Mouse (Mus musculus): ENCODE measurements at regions not wholly inside any gene's neighbourhood (a gene's known extent, or its start where the extent isn't known, plus 50 kb on each side); places are given as distances from the start of the nearest gene placed in this dataset.

DNA sequence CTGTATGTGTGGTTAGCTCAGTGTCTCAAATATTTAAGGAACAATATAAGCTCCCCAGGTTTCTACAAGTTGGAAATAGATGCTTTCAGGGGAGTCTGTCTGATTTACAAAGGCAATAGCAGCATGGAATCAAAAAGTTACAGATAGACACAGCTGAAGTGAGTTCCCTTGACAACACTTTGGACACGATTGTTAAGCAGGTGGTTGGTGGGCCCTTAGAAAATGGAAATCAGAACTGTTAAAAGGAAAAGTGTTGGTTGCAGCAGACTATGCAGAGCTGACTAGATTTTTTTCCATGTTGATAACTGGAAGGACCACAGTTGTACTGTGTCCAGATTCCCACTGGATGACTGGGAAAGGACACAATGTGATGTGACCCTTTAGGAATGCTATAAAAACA, 536.6 kb upstream of the Arid1b start:
- TF ChIP-seq CTCF (IDR thresholded peaks at IDR 0.05; ENCODE audit: low read depth) (no peak), EP300 (optimal IDR thresholded peaks at IDR 0.05) (no peak)
